Mouse (Mus musculus): ENCODE results near the gene Ttll2. TPM values are rescaled to one million over a fixed set of nuclear protein-coding genes. Genes with fewer than 3 reads are reported as not detected.
"Not testable (repeated sequence)": the region's sequence is repeated elsewhere in the genome, so short reads cannot be mapped to it uniquely, and the experiment has no call there.

The Ttll2 gene
- polyA plus RNA-seq, 1 experiment from 2014 or later: not detected

DNA sequence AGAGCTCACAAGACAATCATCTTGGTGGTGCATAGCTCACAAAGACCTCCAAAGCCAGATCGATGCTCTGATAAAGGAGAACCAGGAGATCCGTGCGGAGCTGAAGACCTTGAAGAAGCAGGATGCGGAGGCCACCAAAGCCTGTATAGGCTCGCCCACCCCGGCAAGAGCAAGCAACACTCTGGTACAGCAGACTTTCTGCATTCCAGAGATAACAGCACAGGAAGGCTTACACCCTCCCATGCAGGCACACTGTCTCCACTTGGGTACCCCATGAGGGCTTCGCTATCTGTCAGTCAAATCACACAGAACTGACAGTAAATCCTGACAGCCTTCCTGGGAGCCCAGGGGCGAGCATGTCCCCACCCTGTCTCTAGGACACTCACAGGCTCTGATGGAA, 26.1 kb downstream of the Ttll2 start:
- not testable (repeated sequence) for DNase-seq (ENCODE audit: low spot score); H3K27ac ChIP-seq; H3K9me3 ChIP-seq (replicated peaks); H3K36me3 ChIP-seq; H3K4me1 ChIP-seq; H3K27me3 ChIP-seq (ENCODE audit: low read depth, poor library complexity, severe bottlenecking); H3K4me3 ChIP-seq
- 80% methylated on average over 8 of the region's 8 CpGs for WGBS

DNA sequence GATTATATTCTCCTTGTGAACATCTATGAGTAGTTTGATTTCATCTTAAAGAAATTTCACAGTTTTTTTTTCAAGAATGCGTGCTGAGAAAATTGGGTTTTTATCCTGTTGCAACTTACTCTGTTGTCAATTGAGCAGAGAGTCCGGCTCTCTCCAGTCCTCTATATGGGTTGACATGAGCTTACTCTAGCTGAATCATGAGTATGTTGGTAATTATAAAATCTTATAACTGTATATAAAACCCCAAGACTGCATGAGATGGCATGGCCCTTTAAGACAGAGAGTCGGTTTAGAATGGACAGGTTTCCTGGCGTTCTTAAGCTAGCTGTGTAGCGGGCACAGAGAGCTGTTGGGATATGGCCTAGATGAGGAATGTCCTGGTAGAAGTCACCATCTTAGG, 28.1 kb downstream of the Ttll2 start, which contains the start of gene Tcp10a:
TSS of gene Tcp10a (plus strand) at position 301 of the 400 bp plus-strand sequence.
- H3K9me3 ChIP-seq (replicated peaks); H3K36me3 ChIP-seq; H3K27ac ChIP-seq; H3K4me3 ChIP-seq; H3K4me1 ChIP-seq; DNase-seq (ENCODE audit: low spot score); H3K27me3 ChIP-seq (ENCODE audit: low read depth, poor library complexity, severe bottlenecking): not testable (repeated sequence)
- WGBS: 95% methylated on average over 5 of the region's 5 CpGs

DNA sequence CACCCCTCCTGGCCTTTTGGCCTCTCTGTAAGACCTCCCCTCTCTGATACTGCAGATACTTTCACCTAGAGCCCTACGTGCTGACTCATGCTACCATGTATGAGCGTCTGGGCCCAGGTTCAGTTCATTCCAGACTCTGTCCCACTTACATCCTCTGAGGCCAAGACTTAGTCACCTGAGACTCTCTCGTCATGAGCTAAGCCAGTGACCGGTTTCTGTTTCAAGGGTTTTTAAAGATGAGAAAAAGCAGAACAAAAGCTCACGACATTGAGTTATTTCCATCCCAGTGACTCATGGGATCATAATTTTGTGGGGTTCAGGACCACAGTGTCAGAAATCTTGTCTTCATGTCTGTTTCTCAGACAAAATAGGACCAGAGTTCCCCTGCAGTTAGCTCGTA, 32.7 kb downstream of the Ttll2 start:
- not testable (repeated sequence) for H3K27me3 ChIP-seq (ENCODE audit: low read depth, poor library complexity, severe bottlenecking); H3K4me3 ChIP-seq; H3K4me1 ChIP-seq; H3K27ac ChIP-seq; H3K9me3 ChIP-seq (replicated peaks); DNase-seq (ENCODE audit: low spot score); H3K36me3 ChIP-seq
- WGBS: 86% methylated on average over 6 of the region's 6 CpGs

DNA sequence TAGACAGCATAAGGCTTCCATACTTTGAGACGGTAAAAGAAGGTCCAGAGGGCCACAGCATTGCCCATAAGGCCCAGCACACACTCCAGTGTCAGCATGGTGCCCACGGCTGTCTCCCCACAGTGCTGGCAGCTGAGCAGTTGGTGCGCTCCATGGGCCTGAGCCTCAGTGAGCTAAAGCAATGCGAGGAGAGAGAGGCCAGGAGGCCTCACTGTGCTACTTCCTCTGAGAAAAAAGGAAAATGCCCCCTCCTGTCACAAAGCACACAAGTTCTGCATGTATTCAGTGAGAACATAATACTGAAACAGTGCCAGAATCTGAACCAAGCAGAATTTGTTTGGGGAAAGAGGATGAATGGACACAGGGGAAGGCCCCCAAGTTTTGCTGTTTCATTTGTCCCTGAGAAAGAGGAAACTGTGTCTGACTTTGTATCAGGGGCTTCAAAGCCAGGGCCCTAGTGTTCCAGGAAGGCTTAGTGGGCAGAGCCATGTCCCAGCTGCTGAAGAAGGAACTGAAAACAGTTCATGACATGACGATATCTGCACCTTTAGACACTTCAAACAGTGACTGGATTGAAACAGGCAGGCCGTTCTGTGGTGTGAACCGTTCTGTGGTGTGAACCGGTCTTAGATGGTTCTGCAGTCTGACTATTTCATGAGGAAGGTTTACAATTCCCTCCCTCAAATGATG, 36.7 kb downstream of the Ttll2 start:
- H3K4me3 ChIP-seq; H3K4me1 ChIP-seq; H3K27me3 ChIP-seq (ENCODE audit: low read depth, poor library complexity, severe bottlenecking); H3K36me3 ChIP-seq; H3K9me3 ChIP-seq (replicated peaks); DNase-seq (ENCODE audit: low spot score); H3K27ac ChIP-seq: not testable (repeated sequence)
- 82% methylated on average over 8 of the region's 8 CpGs for WGBS

DNA sequence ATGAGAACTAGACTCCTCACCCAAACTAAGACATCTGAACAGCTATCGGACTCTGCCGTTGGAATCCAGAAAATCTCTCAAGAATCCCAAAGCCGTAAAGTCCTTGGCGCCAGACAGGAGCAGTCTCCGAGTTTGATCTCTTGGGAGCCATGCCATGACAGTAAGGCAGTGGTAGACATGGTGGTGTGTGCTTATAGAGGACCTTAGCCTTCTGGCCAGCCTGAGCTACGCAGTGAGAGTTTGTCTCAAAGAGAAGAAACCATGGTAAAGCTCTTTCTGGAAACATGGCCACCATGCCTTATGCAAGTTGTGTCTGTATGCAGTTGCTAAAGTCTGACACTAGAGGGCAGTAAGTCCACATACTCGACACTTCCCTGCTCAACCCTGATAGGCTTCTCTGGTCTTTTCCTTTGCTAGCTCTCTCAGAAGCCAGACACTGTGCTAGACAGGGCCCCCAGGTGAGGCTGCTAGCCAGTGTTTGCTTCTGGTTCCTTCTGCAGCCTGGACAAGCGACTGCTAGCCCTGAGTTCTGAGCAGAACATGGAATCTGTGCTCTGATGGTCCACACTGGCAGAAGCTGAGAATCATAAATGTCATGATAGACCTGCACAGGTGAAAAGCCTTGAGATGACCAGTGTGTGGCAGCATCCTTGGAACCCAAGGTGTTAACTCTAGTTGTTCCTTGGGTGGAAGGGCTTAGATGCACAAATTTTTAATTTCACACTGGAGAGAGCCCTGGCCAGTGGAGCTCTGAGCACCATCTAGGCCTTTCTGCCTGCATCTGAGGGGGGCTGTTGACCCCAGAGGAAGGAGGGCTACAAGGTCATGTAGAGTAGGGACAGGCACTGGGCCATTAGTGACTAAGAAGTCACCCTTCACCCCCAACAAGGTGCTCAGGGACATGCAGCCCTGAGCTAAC, 46.0 kb downstream of the Ttll2 start:
- H3K4me1 ChIP-seq; H3K36me3 ChIP-seq; DNase-seq (ENCODE audit: low spot score); H3K4me3 ChIP-seq; H3K27me3 ChIP-seq (ENCODE audit: low read depth, poor library complexity, severe bottlenecking); H3K9me3 ChIP-seq (replicated peaks); H3K27ac ChIP-seq: not testable (repeated sequence)
- 59% methylated on average over 8 of the region's 8 CpGs for WGBS

Other genes starting within 250 kb of the Ttll2 start
- gene Rps6ka2, start 182.6 kb downstream of the Ttll2 start, polyA plus RNA-seq (2016; fragmentation: Nextera tagmentation; extraction: Ambion mirVana): 25.2 and 26.3 TPM in 2 replicates
- not detected in 2 replicates for gene Tcp10a, start 28.1 kb downstream of the Ttll2 start, polyA plus RNA-seq (2016; fragmentation: Nextera tagmentation; extraction: Ambion mirVana)
- not detected in 2 replicates for gene Gm49630, start 19.3 kb upstream of the Ttll2 start, polyA plus RNA-seq (2016; fragmentation: Nextera tagmentation; extraction: Ambion mirVana)
- not detected in 2 replicates for gene Unc93a2, start 32.8 kb upstream of the Ttll2 start, polyA plus RNA-seq (2016; fragmentation: Nextera tagmentation; extraction: Ambion mirVana)